Mouse (Mus musculus) stomach, postnatal 0 days (tissue): ENCODE results near the gene 9230112D13Rik. TPM values are rescaled to one million over a fixed set of nuclear protein-coding genes. Genes with fewer than 3 reads are reported as not detected.

ENCODE experiments used
- ATAC-seq: fragments of 200-750 bp; cut with Nextera tagmentation; 2 replicates; pipeline ENCODE4 v1.8.0; 2017; ENCODE audit not compliant: low FRiP score, low TSS enrichment
- DNase-seq: peaks from one replicate; pipeline ENCODE4 v3.0.0-alpha.2; 2016; ENCODE audit warnings: low spot score
- H3K27ac ChIP-seq: fragments of 300-500 bp; sonication (generic); replicated peaks from 2 replicates; pipeline ENCODE4 v1.5.1; 2014; ENCODE audit warnings: mild to moderate bottlenecking, control low read depth
- H3K27me3 ChIP-seq: fragments of 300-500 bp; sonication (generic); 2 replicates; pipeline ENCODE4 v1.6.1; 2014; ENCODE audit warnings: low read length; ENCODE audit not compliant: control insufficient read depth, insufficient read depth
- H3K36me3 ChIP-seq: fragments of 300-500 bp; sonication (generic); 2 replicates; pipeline ENCODE4 v1.6.1; 2014; ENCODE audit warnings: low read length, mixed read lengths; ENCODE audit not compliant: control insufficient read depth, insufficient read depth
- H3K4me1 ChIP-seq: fragments of 300-500 bp; sonication (generic); replicated peaks from 2 replicates; pipeline ENCODE4 v1.6.1; 2014; ENCODE audit warnings: antibody characterized with exemption; ENCODE audit not compliant: control insufficient read depth, insufficient read depth
- H3K4me2 ChIP-seq: fragments of 300-500 bp; sonication (generic); replicated peaks from 2 replicates; pipeline ENCODE4 v1.6.1; 2014; ENCODE audit warnings: low read depth, mild to moderate bottlenecking, control low read depth, moderate library complexity
- H3K4me3 ChIP-seq: fragments of 300-500 bp; sonication (generic); 2 replicates; pipeline ENCODE4 v1.5.1; 2014; ENCODE audit warnings: low read depth, low read length, control low read depth
- H3K9ac ChIP-seq: fragments of 300-500 bp; sonication (generic); 2 replicates; pipeline ENCODE4 v1.6.1; 2014; ENCODE audit warnings: mild to moderate bottlenecking, low read length, control low read depth, mixed read lengths
- H3K9me3 ChIP-seq: fragments of 300-500 bp; sonication (generic); 2 replicates; pipeline ENCODE4 v1.6.1; 2016; ENCODE audit warnings: low read length; ENCODE audit not compliant: control insufficient read depth
- CTCF ChIP-seq: IDR thresholded peaks from 2 replicates; pipeline ENCODE4 v1.5.1; 2016; ENCODE audit warnings: antibody characterized with exemption, low read depth, mild to moderate bottlenecking, moderate library complexity
- EP300 ChIP-seq: optimal IDR thresholded peaks from 2 replicates; pipeline ENCODE3; 2016; ENCODE audit warnings: antibody characterized with exemption
- WGBS: fragments of 180-500 bp; shearing (Covaris S2); extraction: QIAGEN DNeasy Blood & Tissue Kit; methylation state at CpG from one replicate; pipeline ENCODE4 v1.1.7; 2014; 5-methylcytosine and 5-hydroxymethylcytosine counted together
- polyA plus RNA-seq: library from polyadenylated mRNA; unstranded; fragments of >200 nt; fragmentation: Nextera tagmentation; extraction: Ambion mirVana; gene quantifications from 2 replicates; pipeline ENCODE4 v1.2.1, GENCODE M21; 2015

9230112D13Rik gene
- polyA plus RNA-seq, 1 experiment from 2014 or later: not detected

DNA sequence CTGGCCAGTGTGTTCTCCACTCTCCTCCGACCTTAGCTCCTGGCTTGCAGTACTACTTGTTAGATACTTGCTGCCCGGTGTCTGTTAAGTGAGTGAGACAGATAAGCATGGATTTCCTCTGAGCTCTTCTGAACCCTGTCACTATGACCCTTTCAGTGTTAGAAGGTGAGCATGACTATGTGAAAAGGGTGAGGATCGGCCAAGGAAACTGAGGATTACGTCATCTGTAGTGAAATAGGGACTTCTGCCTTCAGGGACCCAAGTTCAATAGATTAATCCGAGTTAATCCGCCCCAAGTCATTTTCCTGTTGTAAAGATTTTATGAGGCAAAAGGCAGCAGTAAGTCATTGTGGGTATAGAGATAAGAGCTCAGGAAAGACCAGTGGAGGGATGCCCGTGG lies 17.3 kb downstream of the 9230112D13Rik start:
- Histone ChIP-seq H3K4me1 (peaks cover 7% of the 10 kb centered on the region; the same call in 1 of the 2 replicates), H3K4me2 (no peak overlapping the region), H3K9ac (no peak overlapping the region), H3K27ac (no peak overlapping the region), H3K36me3 (no peaks in the 10 kb centered on the region), H3K9me3 (no peaks in the 10 kb centered on the region), H3K4me3 (no peak overlapping the region), H3K27me3 (no peaks in the 10 kb centered on the region)
- ATAC-seq: no peak
- no peak for DNase-seq
- WGBS: 59% methylated on average over 7 of the region's 7 CpGs
- TF ChIP-seq CTCF (no peak), EP300 (no peak)

DNA sequence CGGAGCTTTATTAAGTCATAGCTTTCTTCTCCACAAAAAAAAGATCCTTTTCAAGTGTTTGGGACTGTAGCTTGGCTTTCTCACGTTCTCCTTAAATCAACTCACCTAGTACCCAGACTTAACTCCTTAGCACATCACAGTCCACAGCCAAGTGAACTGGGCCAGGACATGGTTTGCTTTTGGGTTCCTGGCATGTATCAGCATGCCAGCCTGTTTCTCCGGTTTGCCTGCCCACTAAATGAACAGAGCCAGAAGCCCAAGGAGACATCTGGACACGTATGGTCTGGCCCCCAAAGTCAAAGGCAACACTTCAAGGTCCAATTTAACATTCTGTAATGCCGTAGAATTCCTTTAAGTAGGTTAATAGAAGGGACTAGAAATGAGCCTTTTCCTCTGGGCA lies 18.2 kb downstream of the 9230112D13Rik start:
- Histone ChIP-seq H3K4me3 (no peak overlapping the region), H3K36me3 (no peaks in the 10 kb centered on the region), H3K4me2 (no peak overlapping the region), H3K9me3 (no peaks in the 10 kb centered on the region), H3K27ac (peak overlapping the region; percentile 35), H3K9ac (no peak overlapping the region), H3K4me1 (peaks cover 7% of the 10 kb centered on the region; the same call in 1 of the 2 replicates), H3K27me3 (no peaks in the 10 kb centered on the region)
- DNase-seq (no peak), ATAC-seq (no peak)
- 52% methylated on average over 5 of the region's 5 CpGs for WGBS
- no peak for TF ChIP-seq EP300
- no peak for TF ChIP-seq CTCF

DNA sequence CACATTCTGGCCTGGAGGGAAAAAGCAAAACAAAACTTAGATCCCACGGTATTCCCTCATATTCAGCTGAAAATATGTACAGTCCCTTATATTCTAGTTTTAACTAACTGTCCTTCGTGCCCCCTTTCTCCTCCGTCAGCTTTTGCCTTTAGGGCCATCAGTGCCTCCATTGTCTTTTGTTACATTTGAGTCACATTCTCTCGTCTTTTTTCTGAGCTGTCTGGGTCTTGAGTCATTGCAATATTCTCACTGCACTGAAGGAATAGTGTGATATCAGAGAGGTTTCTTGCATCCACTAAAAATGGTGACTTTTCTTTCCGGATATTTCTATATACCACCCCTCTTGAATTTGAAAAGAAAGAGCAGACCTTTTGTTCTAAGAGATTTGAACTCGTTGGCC lies 18.8 kb downstream of the 9230112D13Rik start:
- ATAC-seq (no peak), DNase-seq (no peak)
- H3K4me2 ChIP-seq: peak overlapping the region; percentile 66
- H3K9ac ChIP-seq: no peak overlapping the region
- peak overlapping the region; percentile 59 for H3K27ac ChIP-seq
- 42% methylated on average over 6 of the region's 6 CpGs for WGBS
- H3K4me3 ChIP-seq: no peak overlapping the region
- peaks cover 7% of the 10 kb centered on the region; the same call in 1 of the 2 replicates for H3K4me1 ChIP-seq
- no peaks in the 10 kb centered on the region for H3K9me3 ChIP-seq
- no peaks in the 10 kb centered on the region for H3K27me3 ChIP-seq
- no peaks in the 10 kb centered on the region for H3K36me3 ChIP-seq
- TF ChIP-seq CTCF (no peak), EP300 (no peak)

DNA sequence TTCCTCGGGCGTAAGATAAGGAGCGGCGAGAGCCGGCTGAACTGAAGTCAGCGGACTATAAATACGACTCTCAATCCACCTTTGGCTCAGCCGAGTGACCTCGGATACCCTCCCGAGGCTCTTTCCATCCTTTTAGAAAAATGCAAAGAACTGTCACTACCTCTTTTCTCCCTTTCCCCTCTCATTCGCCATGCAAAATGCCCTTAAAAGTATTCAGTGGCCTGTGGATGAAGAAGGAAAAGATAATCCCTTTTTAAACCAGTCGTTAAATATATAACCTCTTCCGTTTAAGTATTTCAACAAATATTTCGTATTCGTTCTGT lies 19.3 kb downstream of the 9230112D13Rik start, which contains the start of gene Bmpr1a:
Gene Bmpr1a, minus strand, starts transcription at position 17 of the 323 bp plus-strand sequence.
- TF ChIP-seq CTCF: no peak
- no peak for TF ChIP-seq EP300
- Histone ChIP-seq H3K4me2 (peak within 1 kb of the TSS; percentile 66), H3K27ac (peak within 1 kb of the TSS; percentile 99), H3K9me3 (no peaks in the 10 kb centered on the region), H3K36me3 (no peaks in the 10 kb centered on the region), H3K27me3 (no peaks in the 10 kb centered on the region), H3K9ac (peak within 1 kb of the TSS; percentile 99), H3K4me3 (peak within 1 kb of the TSS; percentile 97), H3K4me1 (peaks cover 7% of the 10 kb centered on the region; the same call in 1 of the 2 replicates)
- ATAC-seq: no peak
- 2% methylated on average over 15 of the region's 15 CpGs for WGBS
- no peak for DNase-seq

DNA sequence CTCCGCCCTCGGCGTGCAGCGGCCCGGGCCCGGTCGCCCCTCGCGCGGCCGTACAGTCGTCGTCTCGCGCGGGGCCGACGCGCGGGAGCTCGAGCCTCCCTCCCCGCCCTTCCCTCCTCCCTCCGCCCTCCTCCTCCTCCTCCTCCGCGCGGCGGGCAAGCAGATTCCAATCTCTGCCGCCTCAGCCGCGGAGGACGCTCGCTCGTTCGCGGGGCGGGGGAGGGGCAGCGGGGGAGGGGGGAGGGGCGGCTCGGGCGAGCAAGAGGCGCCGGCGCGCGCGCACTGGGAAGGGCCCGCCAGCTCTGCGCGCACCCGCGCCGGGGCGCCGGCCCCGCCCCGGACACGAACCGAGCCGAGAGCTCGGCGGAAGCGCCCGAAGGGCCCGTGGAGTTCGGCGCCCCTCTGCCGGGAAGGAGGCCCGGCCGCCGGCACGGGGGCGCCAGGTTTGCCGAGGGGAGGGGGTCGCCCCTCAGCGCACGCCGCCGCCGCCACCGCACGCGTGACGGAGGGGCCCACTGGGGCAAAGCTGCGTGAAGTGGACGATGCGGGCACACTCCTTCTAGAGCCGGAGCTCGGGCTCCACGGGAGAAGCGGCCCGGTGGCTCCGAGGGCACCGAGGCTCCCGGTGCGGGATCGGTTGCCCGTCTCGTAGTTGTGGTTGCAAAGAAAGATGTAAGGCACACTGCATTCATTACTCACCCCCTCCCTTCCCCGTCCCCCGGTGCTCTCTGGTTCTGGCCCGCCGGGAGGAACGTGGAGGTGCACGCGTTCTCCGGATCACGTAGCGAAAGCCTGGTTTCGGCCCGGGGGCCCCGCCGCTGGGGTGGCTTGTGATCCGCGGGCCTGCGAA lies 19.9 kb downstream of the 9230112D13Rik start:
- ATAC-seq: peak; percentile 87
- peak overlapping the region; percentile 99 for H3K9ac ChIP-seq

More for the DNA sequence above, 19.9 kb downstream of the 9230112D13Rik start:
- whole genome bisulfite sequencing: under 1% methylated on average over 68 of the region's 115 CpGs
- Histone ChIP-seq H3K4me1 (peaks cover 3% of the 10 kb centered on the region; the same call in 1 of the 2 replicates), H3K9me3 (no peaks in the 10 kb centered on the region), H3K36me3 (no peaks in the 10 kb centered on the region), H3K4me2 (peak overlapping the region; percentile 66), H3K27me3 (no peaks in the 10 kb centered on the region), H3K27ac (peak overlapping the region; percentile 99), H3K4me3 (peak overlapping the region; percentile 97)
- no peak for TF ChIP-seq CTCF
- TF ChIP-seq EP300: no peak
- peak; percentile 94 for DNase-seq
